Mouse (Mus musculus) naive thymus-derived CD4-positive, alpha-beta T cell, adult 2 months (primary cell): ENCODE measurements around the gene Stxbp5l.
"Not testable (repeated sequence)": the region's sequence is repeated elsewhere in the genome, so short reads cannot be mapped to it uniquely, and the experiment has no call there.

ENCODE experiments used
- DNase-seq: peaks from one replicate; pipeline ENCODE4 v3.0.0-alpha.2; 2011; ENCODE audit warnings: low read depth

Gene Stxbp5l

GRCm38 (mm10) chr16:37384821-37385344, at the start of gene Stxbp5l:
Gene Stxbp5l (minus strand): TSS chr16:37384962.
- no peak for DNase-seq

- no peak for DNase-seq
These were observed 48.8 kb upstream of the Stxbp5l start for GRCm38 (mm10) chr16:37433418-37434204.

- no peak for DNase-seq
These were observed 40.7 kb upstream of the Stxbp5l start for GRCm38 (mm10) chr16:37425434-37425833.

GRCm38 (mm10) chr16:37422874-37423273, 38.1 kb upstream of the Stxbp5l start:
- DNase-seq: no peak

- DNase-seq: no peak
These were observed 37.1 kb upstream of the Stxbp5l start for GRCm38 (mm10) chr16:37421851-37422250.

- DNase-seq: no peak
These were observed 35.8 kb upstream of the Stxbp5l start for GRCm38 (mm10) chr16:37420512-37420911.

- no peak for DNase-seq
These were observed 20.8 kb upstream of the Stxbp5l start for GRCm38 (mm10) chr16:37405536-37405935.

GRCm38 (mm10) chr16:37404922-37405321, 20.2 kb upstream of the Stxbp5l start:
- DNase-seq: no peak

- DNase-seq: no peak
These were observed 5.2 kb upstream of the Stxbp5l start for GRCm38 (mm10) chr16:37389964-37390363.

- DNase-seq: no peak
These were observed 4.6 kb upstream of the Stxbp5l start for GRCm38 (mm10) chr16:37389201-37389905.

GRCm38 (mm10) chr16:37384369-37384768, 393 bp downstream of the Stxbp5l start:
- no peak for DNase-seq

GRCm38 (mm10) chr16:37383426-37383825, 1.3 kb downstream of the Stxbp5l start:
- DNase-seq: no peak

GRCm38 (mm10) chr16:37372716-37373115, 12.0 kb downstream of the Stxbp5l start:
- DNase-seq: no peak

- no peak for DNase-seq
These were observed 17.3 kb downstream of the Stxbp5l start for GRCm38 (mm10) chr16:37367426-37367825.

GRCm38 (mm10) chr16:37363958-37364357, 20.8 kb downstream of the Stxbp5l start:
- DNase-seq: no peak

- DNase-seq: no peak
These were observed 29.1 kb downstream of the Stxbp5l start for GRCm38 (mm10) chr16:37355621-37356020.

- DNase-seq: no peak
These were observed 37.7 kb downstream of the Stxbp5l start for GRCm38 (mm10) chr16:37347092-37347491.

- DNase-seq: no peak
These were observed 39.8 kb downstream of the Stxbp5l start for GRCm38 (mm10) chr16:37344960-37345359.

- not testable (repeated sequence) for DNase-seq
These were observed 43.3 kb downstream of the Stxbp5l start for GRCm38 (mm10) chr16:37341446-37341845.

GRCm38 (mm10) chr16:37338177-37338576, 46.6 kb downstream of the Stxbp5l start:
- DNase-seq: no peak

GRCm38 (mm10) chr16:37337529-37337928, 47.2 kb downstream of the Stxbp5l start:
- no peak for DNase-seq

GRCm38 (mm10) chr16:37304441-37304840, 80.3 kb downstream of the Stxbp5l start:
- no peak for DNase-seq

- DNase-seq: no peak
These were observed 92.2 kb downstream of the Stxbp5l start for GRCm38 (mm10) chr16:37292593-37292992.
